Mouse (Mus musculus) megakaryocyte, adult 5-6 weeks (primary cell): ENCODE measurements around the gene Ssbp3. TPM values are rescaled to one million over a fixed set of nuclear protein-coding genes. Genes with fewer than 3 reads are reported as not detected.

Experiments
- ATAC-seq: 2 replicates; pipeline ENCODE4 v1.8.0; 2016; ENCODE audit warnings: mild to moderate bottlenecking, inconsistent platforms; ENCODE audit not compliant: poor library complexity, severe bottlenecking
- total RNA-seq, 2 experiments: library from RNA; stranded (forward) in 1 of 2; stranded (reverse) in 1 of 2; fragments of 153-499, 151-499 nt in 1 of 2; fragments of 221-1000, 200-1000 nt in 1 of 2; gene quantifications; 2 replicates each; pipeline versions ENCODE4 v1.2.3 to v1.2.4; 2015 to 2017

Ssbp3 gene
- total RNA-seq, 2 experiments from 2014 or later, result 21.6 to 26.2 TPM

DNA sequence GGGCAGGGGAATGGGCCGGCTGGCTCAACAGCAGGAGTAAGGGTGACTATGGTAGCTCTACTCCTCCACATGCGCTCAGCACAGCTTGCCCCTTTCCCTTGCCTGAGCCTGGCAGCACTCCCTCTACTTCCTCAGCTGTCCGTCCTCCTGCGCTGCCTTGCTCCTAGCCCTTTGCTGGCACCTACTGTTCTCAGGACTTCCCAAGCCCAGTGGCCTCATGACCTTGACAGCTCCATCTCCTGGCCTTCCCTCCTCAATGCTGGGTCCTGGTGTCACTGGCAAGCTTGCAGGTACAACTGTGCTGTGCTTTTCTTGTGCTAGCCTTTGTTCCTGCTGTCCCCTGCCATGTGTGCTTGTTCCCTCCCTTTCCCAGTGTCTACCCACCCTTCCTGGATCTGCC lies 172.6 kb downstream of the Ssbp3 start:
- ATAC-seq, result no peak

DNA sequence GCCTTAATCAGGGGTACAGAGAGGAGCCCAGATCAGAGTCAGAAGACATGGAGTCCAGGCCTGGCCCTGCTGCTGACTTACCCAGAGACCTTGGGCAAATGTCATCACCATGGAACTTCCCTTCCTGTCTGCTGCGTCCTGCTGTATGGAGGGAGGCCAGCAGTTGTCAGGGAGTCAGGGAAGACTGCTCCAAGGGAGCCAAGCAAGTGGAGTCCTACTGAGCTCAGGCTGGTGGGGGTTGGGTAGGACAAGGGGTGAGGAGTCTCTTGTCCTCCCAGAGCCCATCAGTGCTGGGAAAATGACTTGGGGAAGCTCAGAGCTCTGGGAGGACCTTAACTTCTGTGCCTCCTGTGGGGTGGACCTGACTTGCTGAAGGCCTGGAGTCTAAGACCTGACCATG lies 173.8 kb downstream of the Ssbp3 start:
- ATAC-seq, result no peak

DNA sequence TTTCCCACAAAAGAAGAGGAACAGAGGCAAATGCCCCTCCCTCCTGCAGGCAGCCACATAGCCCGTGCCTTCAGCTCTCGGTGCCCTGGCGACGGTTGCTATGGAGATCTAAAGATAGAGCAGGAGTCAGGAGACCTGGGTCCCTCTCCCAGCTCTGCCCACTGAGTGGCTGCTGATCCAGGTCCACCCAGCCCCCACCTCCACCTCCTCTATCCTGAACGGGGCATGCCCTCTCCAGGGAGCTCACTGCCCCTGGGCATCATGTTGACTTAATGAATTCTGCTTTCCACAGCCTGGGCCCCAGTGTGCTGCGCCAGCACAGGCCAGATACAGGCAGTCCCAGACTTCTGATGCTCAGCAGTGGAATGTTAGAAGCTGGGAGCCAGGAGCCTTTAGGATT lies 174.4 kb downstream of the Ssbp3 start:
- no peak for ATAC-seq

DNA sequence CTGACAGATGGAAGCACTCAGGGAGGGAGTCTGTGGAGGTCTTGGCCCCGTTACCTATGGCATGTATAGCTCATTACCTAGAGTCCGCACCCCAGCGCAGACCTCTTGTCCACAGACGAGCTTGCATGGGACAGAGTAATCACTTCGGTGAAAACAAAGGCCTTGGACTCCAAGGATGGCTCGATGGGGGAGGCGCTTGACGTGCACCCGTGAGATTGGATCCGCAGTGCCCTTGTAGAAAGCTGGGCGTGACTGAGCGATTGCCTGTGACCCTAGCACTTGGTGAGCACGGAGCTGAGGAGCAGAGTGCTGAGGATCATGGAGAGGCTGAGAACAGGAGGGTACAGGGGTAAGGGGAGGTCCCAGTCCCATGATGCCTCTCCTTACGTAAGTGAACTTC lies 181.2 kb downstream of the Ssbp3 start:
- ATAC-seq, result no peak

DNA sequence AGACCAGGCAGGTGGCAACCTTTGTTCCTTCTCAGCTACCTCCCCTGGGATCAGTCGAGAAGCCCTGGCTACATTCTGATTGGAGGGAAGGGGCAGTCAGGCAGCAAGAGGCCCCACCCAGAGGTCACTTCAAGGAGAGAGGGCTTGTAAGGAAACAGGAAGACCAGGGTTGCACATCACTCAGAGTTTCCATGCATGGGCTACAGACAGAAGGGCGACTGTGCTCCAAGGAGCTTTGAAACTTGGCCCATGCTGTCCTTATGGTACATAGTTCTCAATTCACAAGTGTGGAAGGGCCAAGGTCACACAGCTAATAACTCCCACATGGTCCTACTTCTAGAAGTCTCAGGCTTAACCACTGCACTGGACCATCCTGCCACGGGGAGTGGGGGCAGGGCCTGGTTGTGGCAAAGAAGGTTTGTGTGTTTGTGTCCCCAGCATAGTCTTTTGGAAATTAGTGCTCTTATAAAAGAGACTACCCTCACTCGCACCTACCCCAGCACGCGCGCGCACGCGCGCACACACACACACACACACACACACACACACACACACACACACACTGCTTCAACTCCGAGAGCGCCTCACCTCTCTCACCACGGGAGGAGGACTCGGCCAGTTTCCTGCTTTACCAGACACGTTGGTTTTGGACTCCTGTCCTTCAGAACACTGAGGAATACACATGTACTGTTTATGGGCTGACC lies 184.1 kb downstream of the Ssbp3 start:
- no peak; the same call in 1 of the 2 replicates for ATAC-seq

DNA sequence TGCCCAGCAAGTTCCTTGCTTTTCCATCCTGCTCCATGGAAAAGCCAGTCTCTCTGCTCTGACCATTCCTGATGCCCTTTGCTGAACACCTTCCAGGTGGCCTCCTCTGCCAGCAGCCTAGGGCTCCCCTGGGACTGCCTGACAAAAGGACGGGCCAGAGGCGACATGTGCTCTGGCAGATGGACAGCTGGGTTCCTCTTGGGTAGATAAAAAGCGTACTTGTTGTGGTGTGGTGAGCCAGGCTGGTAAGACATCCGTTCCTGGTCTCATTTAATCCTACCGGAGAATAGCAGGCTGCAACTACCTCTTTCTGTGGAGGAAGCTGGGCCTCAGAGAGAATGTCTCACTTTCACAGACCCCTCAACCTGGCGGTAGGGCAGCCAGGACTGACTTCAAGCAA lies 185.5 kb downstream of the Ssbp3 start:
- ATAC-seq, result peak; percentile 62

GRCm38 (mm10) chr4:107096841-107097373 lies 186.4 kb downstream of the Ssbp3 start, which contains the start of gene Cdcp2:
TSS of gene Cdcp2 (plus strand) at chr4:107096891.
- no peak for ATAC-seq

- ATAC-seq, result no peak
These were observed 187.4 kb downstream of the Ssbp3 start for GRCm38 (mm10) chr4:107097871-107098270.

DNA sequence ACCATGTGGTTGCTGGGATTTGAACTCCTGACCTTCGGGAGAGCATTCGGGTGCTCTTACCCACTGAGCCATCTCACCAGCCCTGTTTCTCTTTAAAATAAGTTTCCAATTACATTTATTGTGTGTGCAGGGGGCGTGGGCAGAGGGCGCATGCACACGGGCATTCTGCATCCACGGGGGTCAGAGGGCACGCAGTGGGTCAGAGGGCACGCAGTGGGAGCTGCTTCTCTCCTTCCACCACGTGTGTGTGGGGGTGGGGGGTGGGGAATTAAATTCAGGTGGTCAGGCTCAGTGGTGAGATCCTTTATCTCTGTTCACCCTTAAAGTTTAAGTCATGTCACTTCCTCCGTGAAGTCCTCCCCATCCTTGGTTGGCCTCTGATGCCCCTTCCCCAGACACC lies 187.9 kb downstream of the Ssbp3 start:
- ATAC-seq, result no peak

DNA sequence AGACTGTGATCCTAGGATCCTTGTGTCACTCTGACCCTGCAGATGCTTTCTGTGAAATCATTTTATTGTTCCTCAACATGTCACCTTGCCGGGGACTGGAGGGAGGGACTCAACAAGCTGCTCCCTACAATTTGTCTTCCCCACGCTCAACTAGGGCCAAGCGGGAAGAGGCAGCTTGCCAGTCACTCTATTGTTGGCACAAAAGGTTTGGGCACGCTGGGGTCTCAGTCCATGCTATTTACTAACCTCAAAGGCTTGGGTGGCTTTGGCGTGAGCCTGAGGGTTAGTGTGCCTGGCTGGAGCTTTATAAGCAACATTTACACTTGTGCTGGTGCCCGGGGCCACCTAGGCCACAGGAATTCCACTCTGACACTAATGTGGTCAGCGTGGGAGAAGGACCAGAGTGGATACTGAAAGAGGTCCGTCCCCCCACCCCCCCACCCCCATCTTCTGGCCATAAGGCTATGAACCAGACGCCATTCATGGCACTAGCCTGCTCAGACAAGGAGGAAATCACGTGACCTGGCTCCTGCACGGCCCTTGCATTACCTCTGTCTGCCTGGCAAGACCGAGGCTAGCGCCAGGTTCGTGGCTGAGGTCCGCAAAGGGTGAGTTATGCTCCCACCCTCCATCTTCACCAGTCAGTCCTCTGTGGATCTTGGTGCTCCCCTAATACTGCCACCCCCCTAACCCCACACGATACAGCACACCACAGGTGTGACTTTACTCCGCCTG lies 188.5 kb downstream of the Ssbp3 start:
- ATAC-seq, result no peak

Other genes starting within 250 kb of the Ssbp3 start
- 18.2 and 24.0 TPM in 2 replicates for gene Ttc4, start 231.8 kb upstream of the Ssbp3 start, total RNA-seq (2015)
- gene Ttc4, start 231.8 kb upstream of the Ssbp3 start, total RNA-seq (2017), result 21.9 and 24.3 TPM in 2 replicates
- 0.13 TPM in 1 of 2 replicates, not detected in the other for gene Mroh7, start 179.8 kb upstream of the Ssbp3 start, total RNA-seq (2015)
- not detected in 2 replicates for gene Mroh7, start 179.8 kb upstream of the Ssbp3 start, total RNA-seq (2017)
- gene Fam151a, start 176.8 kb upstream of the Ssbp3 start, total RNA-seq (2015), result not detected in 2 replicates
- 0.37 TPM in 1 of 2 replicates, not detected in the other for gene Fam151a, start 176.8 kb upstream of the Ssbp3 start, total RNA-seq (2017)
- gene Acot11, start 105.7 kb upstream of the Ssbp3 start, total RNA-seq (2015), result 10.6 and 11.9 TPM in 2 replicates
- 9.6 and 10.9 TPM in 2 replicates for gene Acot11, start 105.7 kb upstream of the Ssbp3 start, total RNA-seq (2017)
- gene Mrpl37, start 156.2 kb downstream of the Ssbp3 start, total RNA-seq (2015), result 45.3 and 53.6 TPM in 2 replicates
- 29.6 and 40.2 TPM in 2 replicates for gene Mrpl37, start 156.2 kb downstream of the Ssbp3 start, total RNA-seq (2017)
- gene Cyb5rl, start 156.3 kb downstream of the Ssbp3 start, total RNA-seq (2015), result 1.7 and 3.3 TPM in 2 replicates
- gene Cyb5rl, start 156.3 kb downstream of the Ssbp3 start, total RNA-seq (2017), result 5.5 and 7.8 TPM in 2 replicates
- gene Cdcp2, start 186.2 kb downstream of the Ssbp3 start, total RNA-seq (2015), result not detected in 2 replicates
- gene Cdcp2, start 186.2 kb downstream of the Ssbp3 start, total RNA-seq (2017), result not detected in 2 replicates